Mouse (Mus musculus) G1E (cell line): ENCODE results near the gene Surf2. TPM values are rescaled to one million over a fixed set of nuclear protein-coding genes. Genes with fewer than 3 reads are reported as not detected.
"Not testable (repeated sequence)": the region's sequence is repeated elsewhere in the genome, so short reads cannot be mapped to it uniquely, and the experiment has no call there.

Experiments
- ATAC-seq: 2 replicates; pipeline ENCODE4 v1.8.0; 2016; ENCODE audit warnings: mild to moderate bottlenecking; ENCODE audit not compliant: insufficient number of reproducible peaks, poor library complexity, low FRiP score, severe bottlenecking; ENCODE audit errors: extremely low read depth
- DNase-seq: peaks from one replicate; pipeline ENCODE4 v3.0.0; 2012; ENCODE audit warnings: low spot score
- H3K27me3 ChIP-seq: 2 replicates; pipeline ENCODE4 v1.6.1; 2012; ENCODE audit warnings: mild to moderate bottlenecking, low read length, inconsistent platforms; ENCODE audit not compliant: insufficient read depth
- H3K36me3 ChIP-seq: replicated peaks from 2 replicates; pipeline ENCODE3; 2012; ENCODE audit warnings: mild to moderate bottlenecking, inconsistent platforms
- H3K4me1 ChIP-seq: 2 replicates; pipeline ENCODE4 v1.6.1; 2012; ENCODE audit warnings: low read depth, low read length, inconsistent platforms, mixed read lengths; ENCODE audit not compliant: insufficient read depth
- H3K4me3 ChIP-seq: 2 replicates; pipeline ENCODE4 v1.5.1; 2012; ENCODE audit warnings: low read depth, mild to moderate bottlenecking, inconsistent platforms, low read length, moderate library complexity, mixed read lengths
- H3K9me3 ChIP-seq: replicated peaks from 2 replicates; pipeline ENCODE4 v1.6.1; 2012; ENCODE audit warnings: inconsistent platforms
- CTCF ChIP-seq: IDR thresholded peaks from 2 replicates; pipeline ENCODE4 v1.5.1; 2012; ENCODE audit warnings: low read depth, low read length, inconsistent platforms, mixed read lengths
- GATA1 ChIP-seq: IDR thresholded peaks from 2 replicates; pipeline ENCODE4 v1.6.1; 2012; ENCODE audit warnings: borderline replicate concordance, low read length, inconsistent platforms, mixed read lengths
- GATA2 ChIP-seq: IDR thresholded peaks from 2 replicates; pipeline ENCODE4 v1.6.1; 2012; ENCODE audit warnings: low read depth, low read length, inconsistent platforms, borderline replicate concordance
- POLR2AphosphoS5 ChIP-seq: IDR thresholded peaks from 2 replicates; pipeline ENCODE4 v1.6.1; 2012; ENCODE audit warnings: low read depth, low read length, inconsistent platforms; ENCODE audit not compliant: insufficient replicate concordance
- TAL1 ChIP-seq: conservative IDR thresholded peaks from 2 replicates; pipeline ENCODE4 v1.6.1; 2012; ENCODE audit warnings: low read depth, low read length, inconsistent platforms, mixed read lengths
- polyA plus RNA-seq: library from polyadenylated mRNA; stranded (reverse); fragments of >175 nt; gene quantifications from 2 replicates; pipeline ENCODE4 v1.2.3, GENCODE M21; 2012
- total RNA-seq, 2 experiments: library from RNA; stranded (forward) in 1 of 2; stranded (reverse) in 1 of 2; fragments of 200-1000 nt in 1 of 2; fragments of >200 nt in 1 of 2; fragmentation: Nextera tagmentation in 1 of 2; gene quantifications; 2 replicates each; pipeline ENCODE4 v1.2.3; 2014 to 2017

Surf2 gene
- total RNA-seq (2014; fragmentation: Nextera tagmentation) (69.6 and 91.3 TPM in 2 replicates), total RNA-seq (2017) (73.8 and 81.8 TPM in 2 replicates), polyA plus RNA-seq (5.7 and 11.1 TPM in 2 replicates)

DNA sequence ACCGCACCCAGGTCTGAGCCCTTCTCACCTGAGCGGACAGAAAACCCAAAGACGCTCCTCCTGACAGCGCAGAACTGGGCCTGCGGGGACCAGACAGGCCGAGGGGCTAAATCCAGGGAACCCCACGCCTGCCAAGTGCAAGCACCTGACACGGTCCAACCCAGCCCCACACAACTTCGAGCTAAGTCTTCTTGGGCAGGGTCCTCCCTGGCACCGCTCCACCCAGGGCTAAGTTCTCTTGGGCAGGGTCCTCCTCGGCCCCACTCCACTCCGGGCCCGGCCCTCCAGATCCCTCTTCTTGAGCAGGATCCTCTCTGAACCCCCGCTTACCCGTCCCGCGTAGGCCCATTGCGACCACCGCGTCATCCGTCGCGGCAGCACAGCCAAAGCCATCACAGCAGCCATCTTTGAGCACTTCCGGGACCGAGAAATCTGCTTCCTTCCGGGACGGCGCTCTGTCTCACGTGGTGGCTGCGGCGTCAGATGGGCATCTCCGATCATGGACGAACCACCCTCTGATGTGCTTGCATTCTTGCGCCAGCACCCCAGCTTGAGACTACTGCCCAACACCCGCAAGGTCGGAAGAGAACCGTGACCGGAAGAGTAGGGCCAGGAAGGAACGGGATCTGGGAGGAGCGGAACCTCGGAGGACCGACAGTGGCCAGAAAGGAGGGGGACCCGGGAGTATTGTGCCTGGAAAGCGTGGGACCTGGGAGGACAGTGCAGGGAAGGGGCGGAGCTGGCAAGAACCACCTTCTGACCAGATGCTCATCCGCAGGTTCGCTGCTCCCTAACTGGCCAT is at the start of gene Surf2, which contains the start of gene Surf1:
Surf2 (plus strand) TSS at position 441 of the 802 bp plus-strand sequence.
Surf1 (minus strand) TSS at position 604 of the 802 bp plus-strand sequence.
- H3K4me3 ChIP-seq: peak within 1 kb of the TSS; percentile 86
- TF ChIP-seq TAL1 (no peak), POLR2AphosphoS5 (0 out of 2 replicates have a peak, but pooled peaks have one; percentile 22)
- peaks cover 87% of the 10 kb centered on the region for H3K36me3 ChIP-seq
- ATAC-seq (peak; percentile 73), DNase-seq (peak; percentile 81)
- H3K9me3 ChIP-seq: no peaks in the 10 kb centered on the region
- peaks cover 82% of the 10 kb centered on the region for H3K4me1 ChIP-seq
- H3K27me3 ChIP-seq: no peaks in the 10 kb centered on the region

GRCm38 (mm10) chr2:26870666-26871065 is 45.5 kb upstream of the Surf2 start:
- ATAC-seq (no peak), DNase-seq (no peak)
- Histone ChIP-seq H3K9me3 (no peaks in the 10 kb centered on the region), H3K4me1 (no peaks in the 10 kb centered on the region), H3K36me3 (no peaks in the 10 kb centered on the region), H3K4me3 (no peak overlapping the region), H3K27me3 (peaks cover 29% of the 10 kb centered on the region)
- no peak for TF ChIP-seq CTCF
- no peak for TF ChIP-seq GATA2
- no peak for TF ChIP-seq POLR2AphosphoS5
- TF ChIP-seq GATA1: no peak
- TF ChIP-seq TAL1: no peak

DNA sequence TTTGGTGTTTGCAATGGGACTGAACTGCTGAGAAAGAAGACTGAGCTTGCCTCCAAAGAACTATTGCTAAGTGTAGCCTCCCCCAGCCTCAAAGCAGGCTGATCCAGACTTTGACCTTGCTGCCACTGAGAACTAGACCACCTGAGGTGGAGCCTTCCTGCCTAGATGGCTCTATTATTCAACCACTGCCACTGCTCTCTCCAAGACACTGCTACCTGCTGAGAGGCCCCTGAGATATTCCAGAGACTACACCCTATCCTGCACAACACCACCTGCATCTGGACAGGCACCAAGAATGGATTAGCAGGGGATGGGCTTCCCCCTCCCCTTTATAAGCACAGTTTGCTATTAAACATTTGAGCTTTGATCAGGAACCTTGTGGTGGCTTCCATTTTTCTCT is 37.6 kb upstream of the Surf2 start:
- DNase-seq (no peak), ATAC-seq (no peak)
- Histone ChIP-seq H3K27me3 (peaks cover 6% of the 10 kb centered on the region; the same call in 1 of the 2 replicates), H3K4me3 (no peak overlapping the region), H3K4me1 (no peaks in the 10 kb centered on the region), H3K36me3 (no peaks in the 10 kb centered on the region), H3K9me3 (peaks cover 4% of the 10 kb centered on the region; the same call in 1 of the 2 replicates)
- TF ChIP-seq TAL1 (no peak), GATA2 (no peak)

- not testable (repeated sequence) for ATAC-seq, H3K4me3 ChIP-seq, H3K9me3 ChIP-seq, H3K4me1 ChIP-seq, H3K27me3 ChIP-seq, DNase-seq
- peaks cover 26% of the 10 kb centered on the region for H3K36me3 ChIP-seq
These were observed 30.6 kb upstream of the Surf2 start for GRCm38 (mm10) chr2:26885541-26885940.

DNA sequence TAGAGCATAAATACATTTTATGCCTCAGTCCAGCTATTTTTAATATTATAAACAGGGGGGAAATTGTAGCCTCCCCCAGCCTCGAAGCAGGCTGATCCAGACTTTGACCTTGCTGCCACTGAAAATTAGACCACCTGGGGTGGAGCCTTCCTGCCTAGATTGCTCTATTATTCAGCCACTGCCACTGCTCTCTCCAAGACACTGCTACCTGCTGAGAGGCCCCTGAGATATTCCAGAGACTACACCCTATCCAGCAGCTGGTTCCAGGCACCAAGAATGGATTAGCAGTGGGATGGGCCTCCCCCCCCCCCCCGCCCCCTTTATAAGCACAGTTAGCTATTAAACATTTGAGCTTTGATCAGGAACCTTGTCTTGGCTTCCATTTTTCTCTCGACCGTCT is 30.0 kb upstream of the Surf2 start:
- not testable (repeated sequence) for DNase-seq, H3K27me3 ChIP-seq, H3K4me3 ChIP-seq, H3K4me1 ChIP-seq, H3K9me3 ChIP-seq, ATAC-seq
- H3K36me3 ChIP-seq: peaks cover 32% of the 10 kb centered on the region

DNA sequence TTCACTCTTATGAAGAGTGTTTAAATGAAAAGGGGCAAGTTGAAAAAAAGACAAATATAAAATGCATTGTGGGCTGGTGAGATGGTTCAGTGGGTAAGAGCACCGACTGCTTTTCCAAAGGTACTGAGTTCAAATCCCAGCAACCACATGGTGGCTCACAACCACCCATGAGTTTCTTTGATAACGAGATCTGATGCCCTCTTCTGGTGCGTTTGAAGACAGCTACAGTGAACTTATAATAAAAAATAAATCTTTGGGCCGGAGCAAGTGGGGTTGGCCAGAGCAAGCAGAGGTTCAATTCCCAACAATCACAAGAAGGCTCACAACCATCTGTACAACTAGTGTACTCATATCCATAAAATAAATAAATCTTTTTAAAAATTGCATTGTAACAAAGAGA is 20.3 kb upstream of the Surf2 start:
- Histone ChIP-seq H3K27me3 (no peaks in the 10 kb centered on the region), H3K36me3 (peaks cover 93% of the 10 kb centered on the region), H3K4me1 (peaks cover 23% of the 10 kb centered on the region), H3K4me3 (no peak overlapping the region), H3K9me3 (no peaks in the 10 kb centered on the region)
- no peak for ATAC-seq
- TF ChIP-seq TAL1 (no peak), CTCF (no peak), POLR2AphosphoS5 (no peak), GATA1 (no peak), GATA2 (no peak)
- no peak for DNase-seq

DNA sequence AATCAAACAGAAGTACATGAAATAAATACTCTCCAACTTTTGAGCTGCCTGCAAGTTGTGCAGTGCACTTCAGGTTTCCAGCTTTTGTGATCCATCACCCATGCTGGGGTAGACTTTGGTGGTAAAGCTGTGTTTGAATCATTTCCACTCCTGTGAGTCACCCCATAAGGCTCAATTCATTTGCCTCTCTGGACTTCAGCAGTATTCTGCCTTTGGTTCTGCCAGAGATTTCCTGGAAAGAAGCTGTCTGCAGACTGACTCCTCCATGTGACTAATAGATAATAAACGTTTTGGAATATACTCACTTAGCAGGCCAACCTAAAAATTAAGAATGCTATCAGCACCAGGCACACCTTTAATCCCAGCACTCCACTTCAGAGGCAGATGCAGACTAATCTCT is 15.4 kb upstream of the Surf2 start:
- TF ChIP-seq CTCF (no peak), POLR2AphosphoS5 (no peak), GATA1 (no peak), TAL1 (no peak), GATA2 (no peak)
- H3K4me3 ChIP-seq: no peak overlapping the region
- peaks cover 83% of the 10 kb centered on the region for H3K36me3 ChIP-seq
- peaks cover 43% of the 10 kb centered on the region for H3K4me1 ChIP-seq
- ATAC-seq (no peak), DNase-seq (no peak)
- H3K9me3 ChIP-seq: no peaks in the 10 kb centered on the region
- H3K27me3 ChIP-seq: no peaks in the 10 kb centered on the region
